Mouse (Mus musculus) forebrain, embryonic 11.5 days (tissue): Measurements from ENCODE around the gene Nfx1. TPM values are rescaled to one million over a fixed set of nuclear protein-coding genes. Genes with fewer than 3 reads are reported as not detected.

Experiments used
- ATAC-seq: fragments of 200-750 bp; cut with Nextera tagmentation; replicated peaks from 2 replicates; pipeline ENCODE4 v1.8.0; 2017; ENCODE audit warnings: moderate TSS enrichment; ENCODE audit not compliant: low FRiP score
- DNase-seq: peaks from one replicate; pipeline ENCODE4 v3.0.0-alpha.2; 2017; ENCODE audit warnings: low spot score
- H3K27ac ChIP-seq: fragments of 300-500 bp; sonication (generic); 2 replicates; pipeline ENCODE4 v1.5.1; 2014; ENCODE audit warnings: low read depth, low read length
- H3K27me3 ChIP-seq: fragments of 300-500 bp; sonication (generic); 2 replicates; pipeline ENCODE4 v1.6.1; 2014; ENCODE audit warnings: mild to moderate bottlenecking, low read length, mixed read lengths; ENCODE audit not compliant: control insufficient read depth, insufficient read depth
- H3K36me3 ChIP-seq: fragments of 300-500 bp; sonication (generic); 2 replicates; pipeline ENCODE4 v1.6.1; 2014; ENCODE audit warnings: mild to moderate bottlenecking, low read length, moderate library complexity, mixed read lengths; ENCODE audit not compliant: control insufficient read depth, insufficient read depth
- H3K4me1 ChIP-seq: fragments of 300-500 bp; sonication (generic); replicated peaks from 2 replicates; pipeline ENCODE4 v1.6.1; 2014; ENCODE audit warnings: low read length, mixed read lengths; ENCODE audit not compliant: control insufficient read depth, insufficient read depth
- H3K4me2 ChIP-seq: fragments of 300-500 bp; sonication (generic); 2 replicates; pipeline ENCODE4 v1.6.1; 2014; ENCODE audit warnings: low read depth, mild to moderate bottlenecking, low read length, moderate library complexity, mixed read lengths; ENCODE audit not compliant: severe bottlenecking
- H3K4me3 ChIP-seq: fragments of 300-500 bp; sonication (generic); 2 replicates; pipeline ENCODE4 v1.5.1; 2014; ENCODE audit warnings: low read depth, low read length
- H3K9ac ChIP-seq: fragments of 300-500 bp; sonication (generic); 2 replicates; pipeline ENCODE4 v1.6.1; 2014; ENCODE audit warnings: low read length
- H3K9me3 ChIP-seq: fragments of 300-500 bp; sonication (generic); 2 replicates; pipeline ENCODE4 v1.6.1; 2016; ENCODE audit warnings: low read length, mixed read lengths; ENCODE audit not compliant: control insufficient read depth
- WGBS: fragments of 180-500 bp; shearing (Covaris S2); extraction: QIAGEN DNeasy Blood & Tissue Kit; methylation state at CpG from one replicate; pipeline ENCODE4 v1.1.7; 2014; 5-methylcytosine and 5-hydroxymethylcytosine counted together
- polyA plus RNA-seq: library from polyadenylated mRNA; unstranded; fragments of >200 nt; fragmentation: Nextera tagmentation; extraction: Ambion mirVana; gene quantifications from 2 replicates; pipeline ENCODE4 v1.2.1, GENCODE M21; 2014

The Nfx1 gene
- polyA plus RNA-seq, 1 experiment from 2014 or later = 115 TPM

GRCm38 (mm10) chr4:41026086-41026787, 55.5 kb downstream of the Nfx1 start:
- no peaks in the 10 kb centered on the region for H3K4me1 ChIP-seq
- DNase-seq (no peak), ATAC-seq (no peak)
- no peaks in the 10 kb centered on the region for H3K9me3 ChIP-seq
- H3K4me2 ChIP-seq = no peak overlapping the region
- no peak overlapping the region for H3K9ac ChIP-seq
- 68% methylated on average over 8 of the region's 8 CpGs for WGBS
- no peak overlapping the region for H3K4me3 ChIP-seq
- H3K27ac ChIP-seq = no peak overlapping the region
- H3K36me3 ChIP-seq = no peaks in the 10 kb centered on the region; the same call in 1 of the 2 replicates
- H3K27me3 ChIP-seq = no peaks in the 10 kb centered on the region

- WGBS = 87% methylated on average over 3 of the region's 3 CpGs
- no peaks in the 10 kb centered on the region; the same call in 1 of the 2 replicates for H3K36me3 ChIP-seq
- no peak for ATAC-seq
- no peak overlapping the region for H3K4me3 ChIP-seq
- H3K4me2 ChIP-seq = no peak overlapping the region
- DNase-seq = no peak
- no peaks in the 10 kb centered on the region for H3K27me3 ChIP-seq
- no peaks in the 10 kb centered on the region for H3K9me3 ChIP-seq
- no peak overlapping the region for H3K9ac ChIP-seq
- H3K27ac ChIP-seq = no peak overlapping the region
- H3K4me1 ChIP-seq = no peaks in the 10 kb centered on the region
Measured at GRCm38 (mm10) chr4:41027872-41028271, 57.2 kb downstream of the Nfx1 start.

- ATAC-seq (no peak), DNase-seq (no peak)
- 84% methylated on average over 4 of the region's 4 CpGs for WGBS
- Histone ChIP-seq H3K36me3 (no peaks in the 10 kb centered on the region; the same call in 1 of the 2 replicates), H3K4me3 (no peak overlapping the region), H3K4me1 (no peaks in the 10 kb centered on the region), H3K9ac (no peak overlapping the region), H3K4me2 (no peak overlapping the region), H3K9me3 (no peaks in the 10 kb centered on the region), H3K27me3 (no peaks in the 10 kb centered on the region), H3K27ac (no peak overlapping the region)
Measured at GRCm38 (mm10) chr4:41028272-41028671, 57.6 kb downstream of the Nfx1 start.

- H3K4me3 ChIP-seq = no peak overlapping the region
- ATAC-seq = no peak
- no peaks in the 10 kb centered on the region for H3K9me3 ChIP-seq
- H3K27ac ChIP-seq = no peak overlapping the region
- no peaks in the 10 kb centered on the region; the same call in 1 of the 2 replicates for H3K36me3 ChIP-seq
- H3K9ac ChIP-seq = no peak overlapping the region
- WGBS = 88% methylated on average over 5 of the region's 5 CpGs
- no peak overlapping the region for H3K4me2 ChIP-seq
- H3K4me1 ChIP-seq = no peaks in the 10 kb centered on the region
- no peak for DNase-seq
- H3K27me3 ChIP-seq = no peaks in the 10 kb centered on the region
Measured at GRCm38 (mm10) chr4:41029372-41029771, 58.7 kb downstream of the Nfx1 start.

- Histone ChIP-seq H3K36me3 (no peaks in the 10 kb centered on the region; the same call in 1 of the 2 replicates), H3K9me3 (no peaks in the 10 kb centered on the region), H3K9ac (no peak overlapping the region), H3K4me2 (no peak overlapping the region), H3K27ac (no peak overlapping the region), H3K4me3 (no peak overlapping the region), H3K4me1 (no peaks in the 10 kb centered on the region), H3K27me3 (no peaks in the 10 kb centered on the region)
- ATAC-seq (no peak), DNase-seq (no peak)
- 80% methylated on average over 3 of the region's 3 CpGs for WGBS
Measured at GRCm38 (mm10) chr4:41031242-41031641, 60.5 kb downstream of the Nfx1 start.

GRCm38 (mm10) chr4:41037942-41038341, 67.2 kb downstream of the Nfx1 start:
- Histone ChIP-seq H3K4me2 (no peak overlapping the region), H3K27me3 (no peaks in the 10 kb centered on the region), H3K4me1 (no peaks in the 10 kb centered on the region), H3K9ac (no peak overlapping the region), H3K36me3 (no peaks in the 10 kb centered on the region), H3K27ac (no peak overlapping the region), H3K9me3 (no peaks in the 10 kb centered on the region), H3K4me3 (no peak overlapping the region)
- no peak for DNase-seq
- WGBS = 65% methylated on average over 3 of the region's 3 CpGs
- no peak for ATAC-seq

GRCm38 (mm10) chr4:41040983-41041382, 70.3 kb downstream of the Nfx1 start:
- Histone ChIP-seq H3K27me3 (no peaks in the 10 kb centered on the region), H3K4me1 (no peaks in the 10 kb centered on the region), H3K4me3 (no peak overlapping the region), H3K9ac (no peak overlapping the region), H3K27ac (no peak overlapping the region), H3K4me2 (no peak overlapping the region), H3K9me3 (no peaks in the 10 kb centered on the region), H3K36me3 (no peaks in the 10 kb centered on the region)
- 88% methylated on average over 7 of the region's 7 CpGs for WGBS
- ATAC-seq (no peak), DNase-seq (no peak)

- no peak for DNase-seq
- ATAC-seq = no peak
- Histone ChIP-seq H3K4me3 (no peak overlapping the region), H3K36me3 (no peaks in the 10 kb centered on the region), H3K27me3 (no peaks in the 10 kb centered on the region), H3K9ac (no peak overlapping the region), H3K4me1 (no peaks in the 10 kb centered on the region), H3K4me2 (no peak overlapping the region), H3K9me3 (no peaks in the 10 kb centered on the region), H3K27ac (no peak overlapping the region)
- 87% methylated on average over 12 of the region's 12 CpGs for WGBS
Measured at GRCm38 (mm10) chr4:41042880-41043279, 72.2 kb downstream of the Nfx1 start.

- no peak overlapping the region for H3K4me3 ChIP-seq
- H3K9ac ChIP-seq = no peak overlapping the region
- no peak for ATAC-seq
- H3K27me3 ChIP-seq = no peaks in the 10 kb centered on the region
- no peak overlapping the region for H3K4me2 ChIP-seq
- H3K9me3 ChIP-seq = no peaks in the 10 kb centered on the region
- no peaks in the 10 kb centered on the region for H3K36me3 ChIP-seq
- DNase-seq = no peak
- H3K27ac ChIP-seq = no peak overlapping the region
- H3K4me1 ChIP-seq = no peaks in the 10 kb centered on the region
- WGBS = 82% methylated on average over 5 of the region's 5 CpGs
Measured at GRCm38 (mm10) chr4:41043961-41044360, 73.3 kb downstream of the Nfx1 start.
